Mouse (Mus musculus) limb, embryonic 14.5 days (tissue): ENCODE results near the gene Eif4g3. TPM values are rescaled to one million over a fixed set of nuclear protein-coding genes. Genes with fewer than 3 reads are reported as not detected.
"Not testable (repeated sequence)": the region's sequence is repeated elsewhere in the genome, so short reads cannot be mapped to it uniquely, and the experiment has no call there.

Experiments
- ATAC-seq: fragments of 200-750 bp; cut with Nextera tagmentation; 2 replicates; pipeline ENCODE4 v1.8.0; 2017; ENCODE audit warnings: low read depth, moderate number of reproducible peaks, moderate TSS enrichment; ENCODE audit not compliant: low FRiP score
- DNase-seq: peaks from one replicate; pipeline ENCODE4 v3.0.0-alpha.2; 2015; ENCODE audit warnings: low spot score
- H3K27ac ChIP-seq: fragments of 300-500 bp; sonication (generic); replicated peaks from 2 replicates; pipeline ENCODE4 v1.5.1; 2014; ENCODE audit warnings: low read depth, mild to moderate bottlenecking, low read length, moderate library complexity, mixed read lengths
- H3K27me3 ChIP-seq: fragments of 300-500 bp; sonication (generic); 2 replicates; pipeline ENCODE4 v1.6.1; 2014; ENCODE audit warnings: low read length, mixed read lengths; ENCODE audit not compliant: control insufficient read depth, insufficient read depth
- H3K36me3 ChIP-seq: fragments of 300-500 bp; sonication (generic); 2 replicates; pipeline ENCODE4 v1.6.1; 2014; ENCODE audit warnings: mild to moderate bottlenecking, low read length, moderate library complexity, mixed read lengths; ENCODE audit not compliant: control insufficient read depth, insufficient read depth
- H3K4me1 ChIP-seq: fragments of 300-500 bp; sonication (generic); 2 replicates; pipeline ENCODE4 v1.6.1; 2014; ENCODE audit warnings: antibody characterized with exemption, low read length, mixed read lengths; ENCODE audit not compliant: control insufficient read depth, insufficient read depth
- H3K4me2 ChIP-seq: fragments of 300-500 bp; sonication (generic); replicated peaks from 2 replicates; pipeline ENCODE4 v1.6.1; 2014; ENCODE audit warnings: low read depth, mild to moderate bottlenecking, low read length, moderate library complexity; ENCODE audit not compliant: severe bottlenecking
- H3K4me3 ChIP-seq: fragments of 300-500 bp; sonication (generic); replicated peaks from 2 replicates; pipeline ENCODE4 v1.5.1; 2014; ENCODE audit warnings: low read length
- H3K9ac ChIP-seq: fragments of 300-500 bp; sonication (generic); 2 replicates; pipeline ENCODE4 v1.6.1; 2014; ENCODE audit warnings: mild to moderate bottlenecking, low read depth, low read length, moderate library complexity; ENCODE audit not compliant: severe bottlenecking
- H3K9me3 ChIP-seq: fragments of 300-500 bp; sonication (generic); 2 replicates; pipeline ENCODE4 v1.6.1; 2016; ENCODE audit warnings: low read length; ENCODE audit not compliant: control insufficient read depth
- POLR2A ChIP-seq: fragments of 200-500 bp; IDR thresholded peaks from 2 replicates; pipeline ENCODE4 v1.8.0; 2012; ENCODE audit warnings: inconsistent platforms, mild to moderate bottlenecking, moderate library complexity, borderline replicate concordance; ENCODE audit not compliant: insufficient read depth, insufficient read length; ENCODE audit errors: extremely low read depth
- WGBS: fragments of 180-500 bp; shearing (Covaris S2); extraction: QIAGEN DNeasy Blood & Tissue Kit; methylation state at CpG from one replicate; pipeline ENCODE4 v1.1.7; 2014; 5-methylcytosine and 5-hydroxymethylcytosine counted together
- polyA plus RNA-seq, 2 experiments: library from polyadenylated mRNA; depleted of rRNA in 1 of 2; stranded (reverse) in 1 of 2; unstranded in 1 of 2; fragments of >200 nt; fragmentation: Nextera tagmentation in 1 of 2; extraction: Ambion mirVana in 1 of 2; gene quantifications; 2 replicates each; pipeline versions ENCODE4 v1.2.1 to v1.2.3; 2012 to 2014

Gene Eif4g3
- polyA plus RNA-seq, 2 experiments = 38.7 to 106 TPM

DNA sequence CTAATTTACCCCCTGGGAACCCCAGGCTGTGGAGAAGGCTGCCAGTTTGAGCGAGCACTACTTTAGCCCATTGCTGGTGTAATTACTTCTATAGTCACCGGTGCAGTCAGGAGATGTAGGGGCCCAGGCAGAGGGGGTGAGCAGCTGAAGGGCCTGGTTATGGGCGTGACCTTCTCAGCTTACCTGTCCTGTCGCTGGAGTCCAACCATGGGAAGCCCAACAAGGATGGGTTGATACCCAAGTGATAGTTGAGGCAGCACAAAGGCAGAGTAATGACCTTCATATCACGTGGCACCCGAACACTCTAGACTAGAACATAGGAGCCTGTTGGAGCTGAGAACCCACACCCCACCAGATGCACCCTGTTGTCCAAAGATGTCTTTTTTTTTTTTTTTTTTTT is 29.4 kb upstream of the Eif4g3 start:
- Histone ChIP-seq H3K4me2 (no peak overlapping the region), H3K4me1 (no peaks in the 10 kb centered on the region), H3K27ac (no peak overlapping the region), H3K36me3 (peaks cover 65% of the 10 kb centered on the region), H3K4me3 (no peak overlapping the region), H3K9me3 (no peaks in the 10 kb centered on the region), H3K27me3 (no peaks in the 10 kb centered on the region), H3K9ac (no peak overlapping the region)
- ATAC-seq = no peak
- DNase-seq = no peak
- no peak for TF ChIP-seq POLR2A
- WGBS = 86% methylated on average over 6 of the region's 6 CpGs

DNA sequence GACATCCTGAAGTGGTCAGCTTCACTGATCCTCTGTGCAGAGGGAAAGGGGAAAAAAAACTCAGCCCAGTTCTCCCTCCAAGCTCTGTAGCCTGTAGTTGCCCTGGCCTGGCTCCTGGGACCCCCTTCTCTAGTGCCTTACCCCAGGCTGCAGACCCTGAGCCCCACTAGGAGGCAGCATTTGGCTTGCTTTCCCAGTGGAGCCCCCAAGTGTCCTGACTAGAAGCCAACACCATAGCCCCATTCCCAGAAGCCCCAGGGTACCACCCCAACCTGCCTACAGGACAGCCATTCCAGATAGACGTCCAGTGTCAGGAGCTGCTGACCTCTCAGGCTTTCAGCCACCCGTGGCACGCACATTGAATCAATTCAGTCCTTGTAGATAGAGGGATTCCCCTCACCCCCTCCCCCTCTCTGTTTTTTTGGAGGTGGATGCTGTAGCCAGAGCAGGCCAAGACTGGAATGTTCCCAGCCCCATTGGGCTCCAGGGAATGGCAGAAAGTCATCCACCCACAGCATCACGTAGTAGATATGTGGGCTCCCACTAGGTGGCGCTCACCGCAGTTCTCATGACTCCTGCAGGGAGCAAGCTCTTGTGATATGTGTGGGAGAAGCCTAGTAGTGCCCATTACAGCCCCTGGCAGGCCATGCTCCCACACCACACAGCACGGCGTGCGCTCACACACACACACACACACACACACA is 28.8 kb upstream of the Eif4g3 start:
- Histone ChIP-seq H3K4me1 (no peaks in the 10 kb centered on the region), H3K36me3 (peaks cover 59% of the 10 kb centered on the region), H3K27me3 (no peaks in the 10 kb centered on the region), H3K9ac (no peak overlapping the region), H3K9me3 (no peaks in the 10 kb centered on the region), H3K4me3 (no peak overlapping the region), H3K4me2 (no peak overlapping the region), H3K27ac (no peak overlapping the region)
- 0 out of 2 replicates have a peak, but pooled peaks have one; percentile 21 for ATAC-seq
- DNase-seq = peak; percentile 59
- 66% methylated on average over 9 of the region's 9 CpGs for WGBS
- TF ChIP-seq POLR2A = no peak

DNA sequence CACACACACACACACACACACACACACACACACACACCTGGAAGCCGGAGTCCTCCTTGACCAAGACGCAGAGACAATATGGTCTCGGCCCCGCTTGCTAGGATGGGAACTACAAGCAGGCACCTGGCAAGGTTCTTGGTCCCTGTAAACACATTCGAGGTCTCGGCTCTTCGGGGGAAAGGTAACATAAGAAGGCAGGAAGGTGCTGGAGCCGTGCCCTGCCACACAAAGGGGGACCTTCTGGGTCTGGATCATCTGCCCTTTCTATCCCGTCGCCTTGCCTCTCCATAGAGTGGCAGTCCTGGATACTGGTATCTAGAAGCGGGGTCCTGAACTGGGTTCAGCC is 28.3 kb upstream of the Eif4g3 start:
- WGBS = 92% methylated on average over 11 of the region's 11 CpGs

DNA sequence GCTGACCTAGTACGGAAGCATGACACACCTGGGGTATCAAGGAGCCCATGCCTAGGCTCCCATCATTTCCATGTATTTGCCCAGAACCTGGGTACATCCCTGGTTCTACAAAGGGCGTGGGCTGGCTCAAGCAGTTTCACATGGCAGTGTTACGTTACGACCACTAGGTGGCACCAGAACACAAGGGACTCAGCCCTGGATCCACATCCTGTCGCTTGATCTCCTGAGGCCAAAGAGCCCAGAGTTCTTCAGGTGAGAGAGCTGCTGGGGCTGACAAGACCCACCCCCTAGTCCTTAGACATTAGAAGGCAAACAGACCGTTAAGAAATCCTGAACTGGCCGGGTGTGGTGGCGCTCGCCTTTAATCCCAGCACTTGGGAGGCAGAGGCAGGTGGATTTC is 24.6 kb upstream of the Eif4g3 start:
- H3K4me2 ChIP-seq = no peak overlapping the region
- DNase-seq (peak; percentile 79), ATAC-seq (peak; percentile 59; the same call in 1 of the 2 replicates)
- H3K4me3 ChIP-seq = no peak overlapping the region
- H3K36me3 ChIP-seq = peaks cover 20% of the 10 kb centered on the region
- no peaks in the 10 kb centered on the region for H3K27me3 ChIP-seq
- no peaks in the 10 kb centered on the region for H3K9me3 ChIP-seq
- no peak overlapping the region for H3K27ac ChIP-seq
- 7% methylated on average over 9 of the region's 9 CpGs for WGBS
- H3K9ac ChIP-seq = no peak overlapping the region
- no peak for TF ChIP-seq POLR2A
- no peaks in the 10 kb centered on the region for H3K4me1 ChIP-seq

More for the DNA sequence above, 28.3 kb upstream of the Eif4g3 start:
- H3K9ac ChIP-seq = no peak overlapping the region
- H3K27me3 ChIP-seq = no peaks in the 10 kb centered on the region
- peaks cover 54% of the 10 kb centered on the region for H3K36me3 ChIP-seq
- no peaks in the 10 kb centered on the region for H3K9me3 ChIP-seq
- TF ChIP-seq POLR2A = no peak
- H3K27ac ChIP-seq = no peak overlapping the region
- no peak overlapping the region for H3K4me3 ChIP-seq
- H3K4me1 ChIP-seq = no peaks in the 10 kb centered on the region
- no peak for DNase-seq
- no peak overlapping the region for H3K4me2 ChIP-seq
- ATAC-seq = no peak

DNA sequence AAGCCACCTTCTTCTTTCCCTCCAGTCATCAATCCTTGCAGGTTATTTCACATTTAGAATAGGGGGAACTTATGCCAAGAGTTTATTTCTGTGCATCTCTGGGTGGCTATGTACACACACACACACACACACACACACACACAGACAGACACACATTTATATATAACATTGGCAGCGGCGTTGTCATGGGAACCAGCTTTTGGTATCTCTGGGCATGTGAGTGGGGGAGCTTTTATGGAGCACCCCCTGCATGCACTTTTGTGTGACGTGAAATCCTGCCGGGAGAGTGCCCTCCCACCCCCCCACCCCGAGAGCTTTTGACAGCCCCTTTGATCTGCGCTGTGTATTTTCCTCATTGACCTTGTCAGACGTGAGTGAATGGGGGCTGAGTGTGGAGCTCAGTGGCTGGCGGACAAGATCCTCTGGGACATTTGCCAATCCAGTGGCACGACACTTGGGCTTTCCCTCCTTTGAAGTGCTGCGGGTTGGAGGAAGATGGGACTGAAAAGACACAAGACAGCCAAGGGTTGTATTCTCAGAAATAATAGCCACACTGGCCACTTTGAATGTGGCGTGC is 22.1 kb upstream of the Eif4g3 start:
- H3K27ac ChIP-seq, H3K27me3 ChIP-seq, H3K4me1 ChIP-seq, H3K4me3 ChIP-seq, H3K9me3 ChIP-seq, H3K4me2 ChIP-seq, ATAC-seq, H3K36me3 ChIP-seq, H3K9ac ChIP-seq, DNase-seq: not testable (repeated sequence)
- WGBS = no CpG with 5 or more reads among the region's 11 CpGs

DNA sequence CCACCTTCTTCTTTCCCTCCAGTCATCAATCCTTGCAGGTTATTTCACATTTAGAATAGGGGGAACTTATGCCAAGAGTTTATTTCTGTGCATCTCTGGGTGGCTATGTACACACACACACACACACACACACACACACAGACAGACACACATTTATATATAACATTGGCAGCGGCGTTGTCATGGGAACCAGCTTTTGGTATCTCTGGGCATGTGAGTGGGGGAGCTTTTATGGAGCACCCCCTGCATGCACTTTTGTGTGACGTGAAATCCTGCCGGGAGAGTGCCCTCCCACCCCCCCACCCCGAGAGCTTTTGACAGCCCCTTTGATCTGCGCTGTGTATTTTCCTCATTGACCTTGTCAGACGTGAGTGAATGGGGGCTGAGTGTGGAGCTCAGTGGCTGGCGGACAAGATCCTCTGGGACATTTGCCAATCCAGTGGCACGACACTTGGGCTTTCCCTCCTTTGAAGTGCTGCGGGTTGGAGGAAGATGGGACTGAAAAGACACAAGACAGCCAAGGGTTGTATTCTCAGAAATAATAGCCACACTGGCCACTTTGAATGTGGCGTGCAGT is 17.9 kb upstream of the Eif4g3 start:
- DNase-seq, H3K4me2 ChIP-seq, H3K4me1 ChIP-seq, H3K27ac ChIP-seq, H3K36me3 ChIP-seq, H3K4me3 ChIP-seq, H3K9ac ChIP-seq, ATAC-seq, H3K27me3 ChIP-seq, H3K9me3 ChIP-seq: not testable (repeated sequence)
- WGBS = no CpG with 5 or more reads among the region's 11 CpGs

DNA sequence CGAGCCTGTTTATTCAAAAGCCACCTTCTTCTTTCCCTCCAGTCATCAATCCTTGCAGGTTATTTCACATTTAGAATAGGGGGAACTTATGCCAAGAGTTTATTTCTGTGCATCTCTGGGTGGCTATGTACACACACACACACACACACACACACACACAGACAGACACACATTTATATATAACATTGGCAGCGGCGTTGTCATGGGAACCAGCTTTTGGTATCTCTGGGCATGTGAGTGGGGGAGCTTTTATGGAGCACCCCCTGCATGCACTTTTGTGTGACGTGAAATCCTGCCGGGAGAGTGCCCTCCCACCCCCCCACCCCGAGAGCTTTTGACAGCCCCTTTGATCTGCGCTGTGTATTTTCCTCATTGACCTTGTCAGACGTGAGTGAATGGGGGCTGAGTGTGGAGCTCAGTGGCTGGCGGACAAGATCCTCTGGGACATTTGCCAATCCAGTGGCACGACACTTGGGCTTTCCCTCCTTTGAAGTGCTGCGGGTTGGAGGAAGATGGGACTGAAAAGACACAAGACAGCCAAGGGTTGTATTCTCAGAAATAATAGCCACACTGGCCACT is 13.7 kb upstream of the Eif4g3 start:
- H3K27me3 ChIP-seq, H3K9me3 ChIP-seq, DNase-seq, H3K9ac ChIP-seq, H3K4me1 ChIP-seq, ATAC-seq, H3K4me3 ChIP-seq, H3K4me2 ChIP-seq, H3K36me3 ChIP-seq, H3K27ac ChIP-seq: not testable (repeated sequence)
- no CpG with 5 or more reads among the region's 11 CpGs for WGBS
